8 mouse cellular contexts compared by ENCODE assay signal in the genomic region with DNA sequence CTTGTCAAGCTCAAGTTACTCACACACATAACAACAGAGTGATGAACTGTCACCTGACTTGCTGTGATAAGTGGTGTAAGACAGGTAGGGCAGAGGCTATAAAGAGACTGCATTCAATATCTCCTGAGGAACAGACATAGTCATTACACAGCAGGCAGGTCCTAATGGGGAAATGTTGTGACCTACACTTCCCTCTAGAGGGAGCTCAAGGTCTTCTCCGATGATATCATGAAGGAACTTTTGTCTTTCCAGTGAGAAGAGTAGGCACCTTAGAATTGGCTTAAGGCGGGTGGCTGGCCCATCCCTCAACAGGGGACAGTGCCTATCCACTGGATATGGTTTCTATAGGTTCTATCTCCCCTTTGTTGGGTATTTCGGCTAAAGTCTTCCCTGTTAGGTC. TPM values are rescaled to one million over a fixed set of nuclear protein-coding genes. Genes with fewer than 3 reads are reported as not detected.
DNase-seq lines count a peak whose midpoint lies in the region; ATAC-seq and TF ChIP-seq lines count a peak whose summit lies in the region.

No protein-coding gene starts in this region.

- H3K4me2 ChIP-seq in liver, postnatal 0 days (ENCODE audit: low read depth, low read length) = no peak overlapping the region
- H3K4me2 ChIP-seq in neural tube, embryonic 15.5 days = no peak overlapping the region

- H3K4me1 ChIP-seq in G1E (ENCODE audit: insufficient read depth, low read depth, low read length) = peaks cover 14% of the 10 kb centered on the region
- H3K4me1 ChIP-seq in forebrain, embryonic 10.5 days = no peaks in the 10 kb centered on the region
- H3K4me1 ChIP-seq in liver, postnatal 0 days (ENCODE audit: insufficient read depth) = no peaks in the 10 kb centered on the region
- no peaks in the 10 kb centered on the region for H3K4me1 ChIP-seq in neural tube, embryonic 15.5 days

- no peaks in the 10 kb centered on the region for H3K36me3 ChIP-seq in G1E (replicated peaks)
- no peaks in the 10 kb centered on the region for H3K36me3 ChIP-seq in forebrain, embryonic 10.5 days (replicated peaks)
- no peaks in the 10 kb centered on the region for H3K36me3 ChIP-seq in liver, postnatal 0 days (replicated peaks; ENCODE audit: insufficient read depth, low read length)
- H3K36me3 ChIP-seq in neural tube, embryonic 15.5 days = no peaks in the 10 kb centered on the region

- ATAC-seq in G1E (ENCODE audit: extremely low read depth, insufficient number of reproducible peaks, low FRiP score, poor library complexity, severe bottlenecking) = peak; percentile 88
- peak; percentile 97 to 99 for ATAC-seq in hematopoietic stem cell, adult 5-6 weeks (replicated peaks in 1 of 2; ENCODE audit: insufficient read depth in 1 of 2, low FRiP score in 2 of 2, low TSS enrichment in 1 of 2, low read depth in 1 of 2, poor library complexity in 2 of 2, severe bottlenecking in 2 of 2)
- peak; percentile 79 for ATAC-seq in liver, postnatal 0 days
- ATAC-seq in neural tube, embryonic 15.5 days (ENCODE audit: low FRiP score) = peak; percentile 63

- no peak overlapping the region for H3K27ac ChIP-seq in forebrain, embryonic 10.5 days
- no peak overlapping the region for H3K27ac ChIP-seq in liver, postnatal 0 days (ENCODE audit: low read depth)
- no peak overlapping the region for H3K27ac ChIP-seq in neural tube, embryonic 15.5 days (replicated peaks)

- no peak overlapping the region for H3K4me3 ChIP-seq in G1E (ENCODE audit: low read depth, low read length)
- no peak overlapping the region for H3K4me3 ChIP-seq in forebrain, embryonic 10.5 days
- no peak overlapping the region for H3K4me3 ChIP-seq in liver, postnatal 0 days (ENCODE audit: low read depth, low read length)
- no peak overlapping the region for H3K4me3 ChIP-seq in neural tube, embryonic 15.5 days (replicated peaks)

- peaks cover 14% of the 10 kb centered on the region for H3K27me3 ChIP-seq in G1E (ENCODE audit: insufficient read depth, low read length)
- H3K27me3 ChIP-seq in forebrain, embryonic 10.5 days (ENCODE audit: poor library complexity, severe bottlenecking) = no peaks in the 10 kb centered on the region
- H3K27me3 ChIP-seq in liver, postnatal 0 days (ENCODE audit: insufficient read depth, low read length) = no peaks in the 10 kb centered on the region
- no peaks in the 10 kb centered on the region for H3K27me3 ChIP-seq in neural tube, embryonic 15.5 days (replicated peaks)

- no peak for TF ChIP-seq EP300 in liver, postnatal 0 days (IDR thresholded peaks at IDR 0.05; ENCODE audit: low read depth)

- 22% methylated on average over 3 of the region's 3 CpGs for WGBS in forebrain, embryonic 10.5 days
- WGBS in liver, postnatal 0 days (ENCODE audit: insufficient replicate concordance) = 23% methylated on average over 3 of the region's 3 CpGs
- 16% methylated on average over 3 of the region's 3 CpGs for WGBS in neural tube, embryonic 15.5 days

- TF ChIP-seq CTCF in G1E (IDR thresholded peaks at IDR 0.05; ENCODE audit: low read depth, low read length) = peak; percentile 74
- peak; percentile 73; the same call in 1 of the 2 replicates for TF ChIP-seq CTCF in brain, embryonic 14.5 days (IDR thresholded peaks at IDR 0.05; ENCODE audit: borderline replicate concordance, extremely low read depth, insufficient read depth, insufficient read length)
- peak; percentile 94 for TF ChIP-seq CTCF in liver, postnatal 0 days (IDR thresholded peaks at IDR 0.05; ENCODE audit: low read depth)

- no peak for TF ChIP-seq POLR2A in brain, embryonic 14.5 days (IDR thresholded peaks at IDR 0.05; ENCODE audit: borderline replicate concordance, extremely low read depth, insufficient read depth, insufficient read length, poor library complexity, severe bottlenecking)

- H3K9ac ChIP-seq in liver, postnatal 0 days (replicated peaks) = no peak overlapping the region
- no peak overlapping the region for H3K9ac ChIP-seq in neural tube, embryonic 15.5 days (replicated peaks)

- DNase-seq in G1E (ENCODE audit: low spot score) = peak; percentile 60
- DNase-seq in brain, embryonic 14.5 days (ENCODE audit: low read depth) = peak; percentile 86
- peak; percentile 38 for DNase-seq in forebrain, embryonic 10.5 days (ENCODE audit: extremely low spot score, low spot score)
- DNase-seq in layer of hippocampus, adult 18-20 months (ENCODE audit: low spot score in 2 of 2) = peak; percentile 46 to 93
- DNase-seq in liver, postnatal 0 days = no peak
- peak; percentile 35 for DNase-seq in thymus, postnatal 4 days

- no peaks in the 10 kb centered on the region for H3K9me3 ChIP-seq in G1E (replicated peaks)
- H3K9me3 ChIP-seq in forebrain, embryonic 10.5 days = no peaks in the 10 kb centered on the region
- H3K9me3 ChIP-seq in liver, postnatal 0 days (ENCODE audit: low read length) = no peaks in the 10 kb centered on the region
- no peaks in the 10 kb centered on the region for H3K9me3 ChIP-seq in neural tube, embryonic 15.5 days (replicated peaks)

RNA-seq across cellular contexts. Expression of gene Aldob, which starts 18.3 kb away (rescaled TPM):
- not detected in 2 replicates for total RNA-seq in G1E (2014; fragmentation: Nextera tagmentation)
- 0.44 TPM in 1 of 2 replicates, not detected in the other for total RNA-seq in G1E (2017)
- not detected in 2 replicates for polyA plus RNA-seq in G1E (2012)
- 0.81 and 1.1 TPM in 2 replicates for polyA plus RNA-seq in brain, embryonic 14.5 days (2012; rRNA removed)
- not detected in 2 replicates for polyA plus RNA-seq in forebrain, embryonic 10.5 days (2016; fragmentation: Nextera tagmentation; extraction: Ambion mirVana)
- total RNA-seq in hematopoietic stem cell, adult 5-6 weeks (2017) = not detected in 2 replicates
- total RNA-seq in layer of hippocampus, adult 18-20 months (2021) = 1 to 10 TPM; 1.9 to 2.1 TPM
- 2,616 and 2,625 TPM in 2 replicates for polyA plus RNA-seq in liver, postnatal 0 days (2015; fragmentation: Nextera tagmentation; extraction: Ambion mirVana)
- 0.14 and 8.8 TPM in 2 replicates for polyA plus RNA-seq in neural tube, embryonic 15.5 days (2015; fragmentation: Nextera tagmentation; extraction: Ambion mirVana)

RNA-seq across cellular contexts. Expression of gene Tmem246, which starts 30.1 kb away (rescaled TPM):
- total RNA-seq in G1E (2014; fragmentation: Nextera tagmentation) (19.0 and 30.1 TPM in 2 replicates), G1E (2017) (16.6 and 19.7 TPM in 2 replicates)
- polyA plus RNA-seq in G1E (2012) = 27.3 and 29.5 TPM in 2 replicates
- 51.0 and 61.6 TPM in 2 replicates for polyA plus RNA-seq in brain, embryonic 14.5 days (2012; rRNA removed)
- 14.6 TPM in 2 replicates for polyA plus RNA-seq in forebrain, embryonic 10.5 days (2016; fragmentation: Nextera tagmentation; extraction: Ambion mirVana)
- total RNA-seq in hematopoietic stem cell, adult 5-6 weeks (2017) = 1.6 and 1.9 TPM in 2 replicates
- 10 to 100 TPM; 75.4 to 77.1 TPM for total RNA-seq in layer of hippocampus, adult 18-20 months (2021)
- 3.3 and 3.9 TPM in 2 replicates for polyA plus RNA-seq in liver, postnatal 0 days (2015; fragmentation: Nextera tagmentation; extraction: Ambion mirVana)
- 123 and 135 TPM in 2 replicates for polyA plus RNA-seq in neural tube, embryonic 15.5 days (2015; fragmentation: Nextera tagmentation; extraction: Ambion mirVana)

RNA-seq across cellular contexts. Expression of gene Zfp189, which starts 46.6 kb away (rescaled TPM):
- total RNA-seq in G1E (2014; fragmentation: Nextera tagmentation) = 17.0 and 17.5 TPM in 2 replicates
- 6.9 and 8.4 TPM in 2 replicates for total RNA-seq in G1E (2017)
- 1.4 and 1.5 TPM in 2 replicates for polyA plus RNA-seq in G1E (2012)
- 5.8 and 7.2 TPM in 2 replicates for polyA plus RNA-seq in brain, embryonic 14.5 days (2012; rRNA removed)
- polyA plus RNA-seq in forebrain, embryonic 10.5 days (2016; fragmentation: Nextera tagmentation; extraction: Ambion mirVana) = 9.8 and 12.2 TPM in 2 replicates
- 7.8 and 10.4 TPM in 2 replicates for total RNA-seq in hematopoietic stem cell, adult 5-6 weeks (2017)
- total RNA-seq in layer of hippocampus, adult 18-20 months (2021) = 10 to 100 TPM; 30.1 to 37.3 TPM
- polyA plus RNA-seq in liver, postnatal 0 days (2015; fragmentation: Nextera tagmentation; extraction: Ambion mirVana) = 2.2 and 2.5 TPM in 2 replicates
- 10.2 and 10.5 TPM in 2 replicates for polyA plus RNA-seq in neural tube, embryonic 15.5 days (2015; fragmentation: Nextera tagmentation; extraction: Ambion mirVana)

RNA-seq across cellular contexts. Expression of gene Mrpl50, which starts 46.7 kb away (rescaled TPM):
- total RNA-seq in G1E (2014; fragmentation: Nextera tagmentation) (58.4 and 68.4 TPM in 2 replicates), G1E (2017) (45.5 and 47.7 TPM in 2 replicates)
- 3.3 and 4.3 TPM in 2 replicates for polyA plus RNA-seq in G1E (2012)
- 17.6 and 24.3 TPM in 2 replicates for polyA plus RNA-seq in brain, embryonic 14.5 days (2012; rRNA removed)
- 87.7 and 89.3 TPM in 2 replicates for polyA plus RNA-seq in forebrain, embryonic 10.5 days (2016; fragmentation: Nextera tagmentation; extraction: Ambion mirVana)
- 31.4 and 38.3 TPM in 2 replicates for total RNA-seq in hematopoietic stem cell, adult 5-6 weeks (2017)
- 10 to 100 TPM; 32.9 to 33.6 TPM for total RNA-seq in layer of hippocampus, adult 18-20 months (2021)
- 64.3 and 66.1 TPM in 2 replicates for polyA plus RNA-seq in liver, postnatal 0 days (2015; fragmentation: Nextera tagmentation; extraction: Ambion mirVana)
- polyA plus RNA-seq in neural tube, embryonic 15.5 days (2015; fragmentation: Nextera tagmentation; extraction: Ambion mirVana) = 75.7 and 78.1 TPM in 2 replicates

Comparison
In these comparisons a context has a peak if more than half of its experiments do, and no peak if none do; other contexts are left out.
1. RNA of gene Aldob, which starts 18.3 kb away (polyA plus RNA-seq): 2,616 to 2,625 TPM in liver, postnatal 0 days; 0.81 to 1.1 TPM in brain, embryonic 14.5 days, 0.14 to 8.8 TPM in neural tube, embryonic 15.5 days, not detected in G1E and not detected in forebrain, embryonic 10.5 days; every median in the first group is over 100 times any median in the second.
2. Peak in every context shown above with its lines, with median percentiles within 50 percentile points of each other: ATAC-seq and CTCF ChIP-seq.